Mouse (Mus musculus): ENCODE measurements around the gene Tmem183a.

DNA sequence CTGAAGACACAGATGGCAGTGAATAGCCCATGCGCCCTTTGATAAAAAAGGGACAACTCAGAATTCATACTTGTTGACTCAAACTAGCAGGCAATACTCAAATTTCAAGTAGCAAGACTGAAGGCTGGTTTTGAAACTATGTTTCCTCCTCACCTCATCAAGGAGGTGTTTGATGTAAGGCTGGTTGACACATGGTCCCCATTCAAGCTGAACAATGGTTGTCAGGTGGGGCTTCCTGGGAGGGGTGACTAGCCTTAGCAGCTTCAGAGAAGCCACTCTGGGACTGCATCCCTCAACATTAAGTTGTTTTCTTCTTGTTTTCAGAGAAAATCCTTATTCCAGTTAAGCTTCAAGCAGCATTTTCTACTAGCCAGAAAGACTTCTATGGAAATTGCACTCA lies 23.9 kb upstream of the Tmem183a start, which contains the start of gene 4933406M09Rik:
- no peak for TF ChIP-seq CTCF (IDR thresholded peaks at IDR 0.05; ENCODE audit: low read depth, low read length)
- TF ChIP-seq GATA2 (IDR thresholded peaks at IDR 0.05; ENCODE audit: borderline replicate concordance, low read depth, low read length): no peak
- no peak for TF ChIP-seq TAL1 (conservative IDR thresholded peaks at IDR 0.05; ENCODE audit: low read depth, low read length)
- no peak for TF ChIP-seq POLR2AphosphoS5 (IDR thresholded peaks at IDR 0.05; ENCODE audit: insufficient replicate concordance, low read depth, low read length)
- TF ChIP-seq GATA1 (IDR thresholded peaks at IDR 0.05; ENCODE audit: borderline replicate concordance, low read length): no peak
